In genomic region chr11:59219064-59219463, GRCm38 (mm10) we compare ENCODE assay signal across 9 mouse cellular contexts. TPM values are rescaled to one million over a fixed set of nuclear protein-coding genes. Genes with fewer than 3 reads are reported as not detected.
A peak's percentile ranks its signal among the peaks of the same experiment; 100 is the strongest.
DNase-seq lines count a peak whose midpoint lies in the region; ATAC-seq and TF ChIP-seq lines count a peak whose summit lies in the region.
"Had no signal": no experiment of that assay in that cellular context is flagged by ENCODE, and none has a peak within 500 bp of the region (broad histone marks: within the 10 kb centered on the region; RNA-seq: fewer than 3 reads in every experiment).

No protein-coding gene starts in this region.

- intact Hi-C loops in left cerebral cortex, postnatal 14 days (cut with DNase I) = no loop called here

- no peak for TF ChIP-seq EP300 in CH12.LX (IDR thresholded peaks at IDR 0.05; ENCODE audit: low read length)

- no peak overlapping the region for H3K4me2 ChIP-seq in CH12.LX (ENCODE audit: insufficient read depth, low read depth, poor library complexity, severe bottlenecking)
- no peak overlapping the region for H3K4me2 ChIP-seq in forebrain, embryonic 16.5 days (ENCODE audit: low read length)

- H3K79me2 ChIP-seq in CH12.LX (replicated peaks; ENCODE audit: control insufficient read depth, extremely low read depth, insufficient read depth, poor library complexity, severe bottlenecking) = peaks cover 98% of the 10 kb centered on the region

- dilution Hi-C loops in CH12.LX (cut with MboI; ENCODE audit: extremely low pct_ligation_motif_present, extremely low pct_unique_long_range_greater_than_20kb, low sequenced_read_pairs) = no loop called here

- no peaks in the 10 kb centered on the region for H3K27me3 ChIP-seq in heart, embryonic 10.5 days (ENCODE audit: insufficient read depth, poor library complexity, severe bottlenecking)
- no peaks in the 10 kb centered on the region for H3K27me3 ChIP-seq in CH12.LX (replicated peaks)
- no peaks in the 10 kb centered on the region for H3K27me3 ChIP-seq in embryonic facial prominence, embryonic 10.5 days (replicated peaks; ENCODE audit: low read depth, poor library complexity, severe bottlenecking)
- no peaks in the 10 kb centered on the region for H3K27me3 ChIP-seq in forebrain, embryonic 16.5 days (replicated peaks; ENCODE audit: control insufficient read depth, insufficient read depth, low read length)
- H3K27me3 ChIP-seq: limb, embryonic 13.5 days had no signal

- H3K9me3 ChIP-seq in heart, embryonic 10.5 days = no peaks in the 10 kb centered on the region
- no peaks in the 10 kb centered on the region for H3K9me3 ChIP-seq in CH12.LX (replicated peaks; ENCODE audit: low read length)
- no peaks in the 10 kb centered on the region for H3K9me3 ChIP-seq in embryonic facial prominence, embryonic 10.5 days
- no peaks in the 10 kb centered on the region for H3K9me3 ChIP-seq in forebrain, embryonic 16.5 days (ENCODE audit: control insufficient read depth, low read length)
- H3K9me3 ChIP-seq: limb, embryonic 13.5 days had no signal

- peaks cover 49% of the 10 kb centered on the region for H3K36me3 ChIP-seq in heart, embryonic 10.5 days
- peaks cover 42 to 97% of the 10 kb centered on the region in 2 experiments for H3K36me3 ChIP-seq in CH12.LX (replicated peaks in 1 of 2; ENCODE audit: control insufficient read depth in 1 of 2, insufficient read depth in 1 of 2, low read length in 1 of 2)
- peaks cover 93% of the 10 kb centered on the region for H3K36me3 ChIP-seq in embryonic facial prominence, embryonic 10.5 days (replicated peaks)
- peaks cover 4% of the 10 kb centered on the region; the same call in 1 of the 2 replicates for H3K36me3 ChIP-seq in forebrain, embryonic 16.5 days (ENCODE audit: control insufficient read depth, insufficient read depth)

- TF ChIP-seq POLR2A in CH12.LX (IDR thresholded peaks at IDR 0.05; ENCODE audit: low read depth, low read length) = no peak

- no peak overlapping the region for H3K9ac ChIP-seq in CH12.LX (ENCODE audit: insufficient read depth, low read depth)
- no peak overlapping the region for H3K9ac ChIP-seq in forebrain, embryonic 16.5 days (replicated peaks; ENCODE audit: low read depth, low read length)
- H3K9ac ChIP-seq: limb, embryonic 13.5 days had no signal

- H3K4me3 ChIP-seq in heart, embryonic 10.5 days = no peak overlapping the region
- no peak overlapping the region for H3K4me3 ChIP-seq in CH12.LX (replicated peaks in 1 of 3; ENCODE audit: low read depth in 2 of 3, low read length in 2 of 3, poor library complexity in 1 of 3)
- 0 out of 2 replicates have a peak overlapping the region, but pooled peaks have one; percentile 0 for H3K4me3 ChIP-seq in embryonic facial prominence, embryonic 10.5 days
- no peak overlapping the region for H3K4me3 ChIP-seq in forebrain, embryonic 16.5 days (replicated peaks; ENCODE audit: low read length)
- H3K4me3 ChIP-seq: limb, embryonic 13.5 days had no signal

- TF ChIP-seq CTCF in CH12.LX (conservative IDR thresholded peaks at IDR 0.05 in 1 of 2, IDR thresholded peaks at IDR 0.05 in 1 of 2; ENCODE audit: low read depth in 2 of 2, low read length in 2 of 2) = peak; percentile 55 to 91

- DNase-seq in heart, postnatal 4 days = peak; percentile 55
- no peak for DNase-seq in heart, embryonic 10.5 days (ENCODE audit: low spot score)
- DNase-seq in CH12.LX (ENCODE audit: extremely low read depth) = peak; percentile 69
- peak; percentile 45 for DNase-seq in embryonic facial prominence, embryonic 10.5 days (ENCODE audit: low spot score)
- DNase-seq in lung, postnatal 10 days = peak; percentile 63
- DNase-seq in left cerebral cortex, postnatal 14 days (ENCODE audit: low spot score in 2 of 2) = no peak
- DNase-seq in left cerebral cortex, adult 11 months (ENCODE audit: low spot score) = no peak

- ATAC-seq in forebrain, embryonic 16.5 days = no peak

- TF ChIP-seq RAD21 in CH12.LX (IDR thresholded peaks at IDR 0.05; ENCODE audit: low read depth, low read length) = no peak; the same call in none of the 2 replicates

- H3K27ac ChIP-seq in heart, embryonic 10.5 days = no peak overlapping the region
- no peak overlapping the region for H3K27ac ChIP-seq in CH12.LX (ENCODE audit: insufficient read depth, low read depth)
- no peak overlapping the region for H3K27ac ChIP-seq in embryonic facial prominence, embryonic 10.5 days (replicated peaks)
- H3K27ac ChIP-seq in forebrain, embryonic 16.5 days (ENCODE audit: low read length) = no peak overlapping the region
- H3K27ac ChIP-seq: limb, embryonic 13.5 days had no signal

- peaks cover 42% of the 10 kb centered on the region for H3K4me1 ChIP-seq in heart, embryonic 10.5 days
- H3K4me1 ChIP-seq in CH12.LX (ENCODE audit: control insufficient read depth in 1 of 2, insufficient read depth in 2 of 2) = peaks cover 18 to 79% of the 10 kb centered on the region in 2 experiments
- H3K4me1 ChIP-seq in embryonic facial prominence, embryonic 10.5 days = peaks cover 21% of the 10 kb centered on the region
- H3K4me1 ChIP-seq in forebrain, embryonic 16.5 days (replicated peaks; ENCODE audit: control insufficient read depth, insufficient read depth, low read length) = peaks cover 5% of the 10 kb centered on the region

- in situ Hi-C loops in CH12.LX (cut with MboI; ENCODE audit: low pct_ligation_motif_present, low pct_unique_long_range_greater_than_20kb, low sequenced_read_pairs) = no loop called here

TF ChIP-seq in CH12.LX, 34 proteins besides CTCF, POLR2A, EP300 and RAD21:
- TF ChIP-seq POLR2AphosphoS2 (IDR thresholded peaks at IDR 0.05; ENCODE audit: low read depth, low read length) (no peak), MYC (IDR thresholded peaks at IDR 0.05; ENCODE audit: low read depth, low read length) (no peak), UBTF (IDR thresholded peaks at IDR 0.05; ENCODE audit: low read depth, low read length) (no peak), SMC3 (IDR thresholded peaks at IDR 0.05; ENCODE audit: low read depth, low read length) (0 out of 2 replicates have a peak, but pooled peaks have one; percentile 13), MAFK (IDR thresholded peaks at IDR 0.05; ENCODE audit: insufficient replicate concordance, low read length) (no peak), JUN (IDR thresholded peaks at IDR 0.05; ENCODE audit: insufficient read depth, low read depth, low read length) (no peak)

RNA-seq across cellular contexts. Expression of gene Arf1, which starts 9.0 kb away (rescaled TPM):
- 100 to 1,000 TPM; 389 to 395 TPM for total RNA-seq in heart, postnatal 4 days (2021)
- polyA plus RNA-seq in heart, embryonic 10.5 days (2016; fragmentation: Nextera tagmentation; extraction: Ambion mirVana) = 702 and 707 TPM in 2 replicates
- total RNA-seq in CH12.LX (2012; rRNA removed) (509 and 590 TPM in 2 replicates), CH12.LX (2014; rRNA removed) (475 and 498 TPM in 2 replicates)
- polyA plus RNA-seq in CH12.LX (2012; ENCODE audit: insufficient read length, low read depth) = 680 and 733 TPM in 2 replicates
- polyA plus RNA-seq in embryonic facial prominence, embryonic 10.5 days (2016; fragmentation: Nextera tagmentation; extraction: Ambion mirVana) = 645 and 651 TPM in 2 replicates
- total RNA-seq in left cerebral cortex, postnatal 14 days (2021) = 100 to 1,000 TPM; 417 to 455 TPM
- polyA plus RNA-seq in forebrain, embryonic 16.5 days (2015; fragmentation: Nextera tagmentation; extraction: Ambion mirVana) = 645 and 666 TPM in 2 replicates

RNA-seq across cellular contexts. Expression of gene 2310033P09Rik, which starts 10.9 kb away (rescaled TPM):
- 10 to 100 TPM; 10.6 to 12.4 TPM for total RNA-seq in heart, postnatal 4 days (2021)
- 28.7 and 30.9 TPM in 2 replicates for polyA plus RNA-seq in heart, embryonic 10.5 days (2016; fragmentation: Nextera tagmentation; extraction: Ambion mirVana)
- total RNA-seq in CH12.LX (2012; rRNA removed) (15.3 and 18.2 TPM in 2 replicates), CH12.LX (2014; rRNA removed) (7.9 and 8.6 TPM in 2 replicates)
- 44.1 and 50.2 TPM in 2 replicates for polyA plus RNA-seq in CH12.LX (2012; ENCODE audit: insufficient read length, low read depth)
- 43.9 and 46.0 TPM in 2 replicates for polyA plus RNA-seq in embryonic facial prominence, embryonic 10.5 days (2016; fragmentation: Nextera tagmentation; extraction: Ambion mirVana)
- 10 to 100 TPM; 18.3 to 19.2 TPM for total RNA-seq in left cerebral cortex, postnatal 14 days (2021)
- polyA plus RNA-seq in forebrain, embryonic 16.5 days (2015; fragmentation: Nextera tagmentation; extraction: Ambion mirVana) = 21.7 and 27.3 TPM in 2 replicates

RNA-seq across cellular contexts. Expression of gene Mrpl55, which starts 16.8 kb away (rescaled TPM):
- 10 to 100 TPM; 74.1 to 75.1 TPM for total RNA-seq in heart, postnatal 4 days (2021)
- polyA plus RNA-seq in heart, embryonic 10.5 days (2016; fragmentation: Nextera tagmentation; extraction: Ambion mirVana) = 122 and 123 TPM in 2 replicates
- 74.4 and 80.4 TPM in 2 replicates for total RNA-seq in CH12.LX (2012; rRNA removed)
- 81.1 and 92.9 TPM in 2 replicates for total RNA-seq in CH12.LX (2014; rRNA removed)
- 72.0 and 88.2 TPM in 2 replicates for polyA plus RNA-seq in CH12.LX (2012; ENCODE audit: insufficient read length, low read depth)
- polyA plus RNA-seq in embryonic facial prominence, embryonic 10.5 days (2016; fragmentation: Nextera tagmentation; extraction: Ambion mirVana) = 119 and 128 TPM in 2 replicates
- 10 to 100 TPM; 38.5 to 39.9 TPM for total RNA-seq in left cerebral cortex, postnatal 14 days (2021)
- 87.6 and 95.9 TPM in 2 replicates for polyA plus RNA-seq in forebrain, embryonic 16.5 days (2015; fragmentation: Nextera tagmentation; extraction: Ambion mirVana)

RNA-seq across cellular contexts. Expression of gene Guk1, which starts 27.1 kb away (rescaled TPM):
- 10 to 100 TPM; 63.3 to 67.9 TPM for total RNA-seq in heart, postnatal 4 days (2021)
- 127 and 152 TPM in 2 replicates for polyA plus RNA-seq in heart, embryonic 10.5 days (2016; fragmentation: Nextera tagmentation; extraction: Ambion mirVana)
- total RNA-seq in CH12.LX (2012; rRNA removed) (148 and 149 TPM in 2 replicates), CH12.LX (2014; rRNA removed) (130 and 148 TPM in 2 replicates)
- 111 and 139 TPM in 2 replicates for polyA plus RNA-seq in CH12.LX (2012; ENCODE audit: insufficient read length, low read depth)
- polyA plus RNA-seq in embryonic facial prominence, embryonic 10.5 days (2016; fragmentation: Nextera tagmentation; extraction: Ambion mirVana) = 133 and 146 TPM in 2 replicates
- total RNA-seq in left cerebral cortex, postnatal 14 days (2021) = 100 to 1,000 TPM; 113 to 118 TPM
- 181 and 201 TPM in 2 replicates for polyA plus RNA-seq in forebrain, embryonic 16.5 days (2015; fragmentation: Nextera tagmentation; extraction: Ambion mirVana)

RNA-seq across cellular contexts. Expression of gene Gjc2, which starts 36.1 kb away (rescaled TPM):
- under 1 TPM; 0.70 to 0.79 TPM for total RNA-seq in heart, postnatal 4 days (2021)
- not detected in 2 replicates for polyA plus RNA-seq in heart, embryonic 10.5 days (2016; fragmentation: Nextera tagmentation; extraction: Ambion mirVana)
- total RNA-seq in CH12.LX (2012; rRNA removed) = 0.08 TPM in 1 of 2 replicates, not detected in the other
- 0.13 TPM in 1 of 2 replicates, not detected in the other for total RNA-seq in CH12.LX (2014; rRNA removed)
- polyA plus RNA-seq in CH12.LX (2012; ENCODE audit: insufficient read length, low read depth) = not detected in 2 replicates
- polyA plus RNA-seq in embryonic facial prominence, embryonic 10.5 days (2016; fragmentation: Nextera tagmentation; extraction: Ambion mirVana) = 0.15 TPM in 1 of 2 replicates, not detected in the other
- total RNA-seq in left cerebral cortex, postnatal 14 days (2021) = 10 to 100 TPM in 1 of 2 experiments, 1 to 10 TPM in 1; 7.9 to 14.2 TPM
- 0.11 and 0.30 TPM in 2 replicates for polyA plus RNA-seq in forebrain, embryonic 16.5 days (2015; fragmentation: Nextera tagmentation; extraction: Ambion mirVana)

Comparison
In these comparisons a context has a peak if more than half of its experiments do, and no peak if none do; other contexts are left out.
1. DNase-seq: peak in heart, postnatal 4 days (single experiment), CH12.LX (single experiment), embryonic facial prominence, embryonic 10.5 days (single experiment) and lung, postnatal 10 days (single experiment); none in heart, embryonic 10.5 days (single experiment), left cerebral cortex, postnatal 14 days (0 of 2) and left cerebral cortex, adult 11 months (single experiment).